Mouse (Mus musculus): ENCODE data around the gene Slc26a9. TPM values are rescaled to one million over a fixed set of nuclear protein-coding genes. Genes with fewer than 3 reads are reported as not detected.

Slc26a9 gene
- polyA plus RNA-seq, 1 experiment: not detected

Other genes starting within 250 kb of the Slc26a9 start
- 19.3 and 24.2 TPM in 2 replicates for gene Srgap2, start 216.7 kb upstream of the Slc26a9 start, polyA plus RNA-seq (2012; rRNA removed)
- 0.81 and 0.99 TPM in 2 replicates for gene Fam72a, start 216.1 kb upstream of the Slc26a9 start, polyA plus RNA-seq (2012; rRNA removed)
- not detected in 2 replicates for gene Avpr1b, start 144.8 kb upstream of the Slc26a9 start, polyA plus RNA-seq (2012; rRNA removed)
- 181 and 198 TPM in 2 replicates for gene Ctse, start 105.7 kb upstream of the Slc26a9 start, polyA plus RNA-seq (2012; rRNA removed)
- gene Rab7b, start 55.3 kb upstream of the Slc26a9 start, polyA plus RNA-seq (2012; rRNA removed): 24.6 and 29.4 TPM in 2 replicates
- gene Pm20d1, start 53.4 kb downstream of the Slc26a9 start, polyA plus RNA-seq (2012; rRNA removed): 6.5 TPM in 2 replicates
- gene Slc41a1, start 83.5 kb downstream of the Slc26a9 start, polyA plus RNA-seq (2012; rRNA removed): 20.7 and 28.1 TPM in 2 replicates
- 32.8 and 37.7 TPM in 2 replicates for gene Rab29, start 123.2 kb downstream of the Slc26a9 start, polyA plus RNA-seq (2012; rRNA removed)
- gene Nucks1, start 166.5 kb downstream of the Slc26a9 start, polyA plus RNA-seq (2012; rRNA removed): 23.2 and 32.6 TPM in 2 replicates
- 5.6 and 5.7 TPM in 2 replicates for gene Slc45a3, start 218.9 kb downstream of the Slc26a9 start, polyA plus RNA-seq (2012; rRNA removed)